Mouse (Mus musculus) liver, postnatal 0 days (tissue): ENCODE measurements around the gene Fahd1.

Experiments
- CTCF ChIP-seq: sonication (generic); IDR thresholded peaks from 2 replicates; pipeline ENCODE4 v1.5.1; 2016; ENCODE audit warnings: antibody characterized with exemption, low read depth
- EP300 ChIP-seq: IDR thresholded peaks from 2 replicates; pipeline ENCODE4 v1.6.1; 2016; ENCODE audit warnings: antibody characterized with exemption, low read depth, mild to moderate bottlenecking

DNA sequence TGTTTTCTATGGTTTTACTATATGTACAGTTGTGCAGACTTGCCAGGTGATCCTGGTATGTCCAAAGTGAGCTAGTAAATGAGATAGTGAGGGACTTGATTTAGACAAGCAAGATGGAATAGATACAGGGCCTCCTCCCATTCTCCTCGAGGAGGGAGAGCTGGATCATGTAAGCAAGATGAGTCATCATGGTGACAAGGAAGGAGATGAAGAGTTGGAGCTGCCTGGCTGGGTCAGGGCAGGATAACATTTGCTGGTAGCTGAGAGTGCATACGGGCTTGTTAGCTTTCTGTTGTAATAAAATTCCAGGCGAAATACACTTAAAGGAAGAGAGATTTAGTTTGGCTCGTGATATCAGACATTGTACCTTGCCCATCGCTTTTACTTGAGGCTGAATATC is 9.8 kb downstream of the Fahd1 start:
- TF ChIP-seq CTCF = no peak
- no peak for TF ChIP-seq EP300
